Mouse (Mus musculus) liver, embryonic 16.5 days (tissue): Measurements from ENCODE around the gene Cited2. TPM values are rescaled to one million over a fixed set of nuclear protein-coding genes. Genes with fewer than 3 reads are reported as not detected.

Experiments used
- ATAC-seq: fragments of 200-750 bp; cut with Nextera tagmentation; 2 replicates; pipeline ENCODE4 v1.8.0; 2017; ENCODE audit warnings: low read depth, mild to moderate bottlenecking, moderate number of reproducible peaks, moderate library complexity
- H3K27ac ChIP-seq: fragments of 300-500 bp; sonication (generic); 2 replicates; pipeline ENCODE4 v1.5.1; 2014; ENCODE audit warnings: mild to moderate bottlenecking, low read length
- H3K27me3 ChIP-seq: fragments of 300-500 bp; sonication (generic); 2 replicates; pipeline ENCODE4 v1.6.1; 2014; ENCODE audit warnings: low read depth, low read length, mixed read lengths; ENCODE audit not compliant: control insufficient read depth, insufficient read depth
- H3K36me3 ChIP-seq: fragments of 300-500 bp; sonication (generic); 2 replicates; pipeline ENCODE4 v1.6.1; 2014; ENCODE audit warnings: mild to moderate bottlenecking; ENCODE audit not compliant: control insufficient read depth, insufficient read depth
- H3K4me1 ChIP-seq: fragments of 300-500 bp; sonication (generic); 2 replicates; pipeline ENCODE4 v1.6.1; 2014; ENCODE audit warnings: low read depth, low read length, mixed read lengths; ENCODE audit not compliant: control insufficient read depth
- H3K4me2 ChIP-seq: fragments of 300-500 bp; sonication (generic); 2 replicates; pipeline ENCODE4 v1.6.1; 2014; ENCODE audit warnings: low read depth, low read length, mixed read lengths
- H3K4me3 ChIP-seq: fragments of 300-500 bp; sonication (generic); 2 replicates; pipeline ENCODE4 v1.5.1; 2014; ENCODE audit warnings: low read depth, mild to moderate bottlenecking, low read length
- H3K9ac ChIP-seq: fragments of 300-500 bp; sonication (generic); 2 replicates; pipeline ENCODE4 v1.6.1; 2014; ENCODE audit warnings: low read depth, low read length
- H3K9me3 ChIP-seq: fragments of 300-500 bp; sonication (generic); replicated peaks from 2 replicates; pipeline ENCODE4 v1.6.1; 2016; ENCODE audit warnings: low read length; ENCODE audit not compliant: control insufficient read depth
- WGBS: fragments of 180-500 bp; shearing (Covaris S2); extraction: QIAGEN DNeasy Blood & Tissue Kit; methylation state at CpG from one replicate; pipeline ENCODE4 v1.1.7; 2014; ENCODE audit not compliant: insufficient replicate concordance; 5-methylcytosine and 5-hydroxymethylcytosine counted together
- polyA plus RNA-seq: library from polyadenylated mRNA; unstranded; fragments of >200 nt; fragmentation: Nextera tagmentation; extraction: Ambion mirVana; gene quantifications from 2 replicates; pipeline ENCODE4 v1.2.1, GENCODE M21; 2015

Gene Cited2
- polyA plus RNA-seq, 1 experiment from 2014 or later, result 19.4 TPM

GRCm38 (mm10) chr10:17720891-17721601, 2.0 kb upstream of the Cited2 start:
- Histone ChIP-seq H3K9ac (peak overlapping the region; percentile 69; the same call in 1 of the 2 replicates), H3K4me2 (peak overlapping the region; percentile 95), H3K4me3 (peak overlapping the region; percentile 89), H3K4me1 (peaks cover 30% of the 10 kb centered on the region), H3K27ac (peak overlapping the region; percentile 95), H3K27me3 (no peaks in the 10 kb centered on the region), H3K9me3 (no peaks in the 10 kb centered on the region), H3K36me3 (no peaks in the 10 kb centered on the region)
- WGBS, result 35% methylated on average over 8 of the region's 8 CpGs
- no peak for ATAC-seq

DNA sequence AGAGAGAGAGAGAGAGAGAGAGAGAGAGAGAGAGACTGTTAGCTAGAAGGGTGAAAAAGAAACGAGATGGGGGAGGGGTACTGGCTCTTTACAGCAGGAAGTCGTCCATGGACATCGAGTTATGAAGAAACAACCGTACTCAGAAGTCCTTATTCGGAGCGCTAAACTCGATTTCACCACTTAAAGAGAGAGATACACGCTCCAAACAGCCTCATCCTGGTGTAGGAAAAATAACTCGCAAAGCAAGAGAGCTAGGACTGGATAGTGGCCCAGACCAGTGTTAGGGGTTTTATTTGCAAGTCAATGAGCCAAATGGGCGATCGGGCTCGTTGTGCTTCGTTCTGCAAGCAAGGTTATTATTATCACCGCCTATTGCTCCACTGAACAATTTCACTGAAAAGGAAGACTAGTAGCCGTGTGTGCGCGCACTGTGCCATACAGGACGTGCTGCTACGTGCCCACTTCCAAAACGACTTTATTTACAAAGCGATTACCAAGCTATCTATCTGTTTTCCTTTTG, 1.4 kb upstream of the Cited2 start:
- Histone ChIP-seq H3K27me3 (no peaks in the 10 kb centered on the region), H3K9ac (peak overlapping the region; percentile 69), H3K27ac (peak overlapping the region; percentile 95), H3K4me3 (peak overlapping the region; percentile 89), H3K4me1 (peaks cover 34% of the 10 kb centered on the region), H3K36me3 (no peaks in the 10 kb centered on the region), H3K4me2 (peak overlapping the region; percentile 95), H3K9me3 (no peaks in the 10 kb centered on the region)
- peak; percentile 4; the same call in 1 of the 2 replicates for ATAC-seq
- WGBS, result under 1% methylated on average over 21 of the region's 21 CpGs

DNA sequence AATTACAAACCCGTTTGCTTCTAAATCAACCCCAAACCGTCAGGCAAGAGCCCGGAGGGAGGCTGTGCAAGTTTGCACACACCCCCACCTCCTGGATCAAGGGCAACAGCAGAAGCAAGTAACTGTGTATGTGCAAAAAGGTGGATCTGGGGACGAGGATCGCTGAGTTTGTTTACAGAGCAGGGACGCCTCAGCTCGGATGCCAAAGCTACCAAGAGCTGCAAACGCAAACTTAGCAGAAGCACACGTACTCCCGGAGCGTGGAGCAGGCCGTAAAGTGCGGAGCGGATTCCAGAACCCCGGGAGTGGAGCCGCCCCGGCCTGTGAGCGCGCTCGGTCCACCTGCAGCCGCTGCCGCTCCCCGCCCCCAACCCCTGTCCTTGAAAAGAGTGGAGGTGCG, 860 bp upstream of the Cited2 start:
- H3K27me3 ChIP-seq, result no peaks in the 10 kb centered on the region
- H3K9ac ChIP-seq, result peak overlapping the region; percentile 69
- H3K4me2 ChIP-seq, result peak overlapping the region; percentile 95
- H3K4me3 ChIP-seq, result peak overlapping the region; percentile 89
- peak; percentile 79 for ATAC-seq
- H3K9me3 ChIP-seq, result no peaks in the 10 kb centered on the region
- 0% methylated on average over 24 of the region's 24 CpGs for WGBS
- peak overlapping the region; percentile 95 for H3K27ac ChIP-seq
- no peaks in the 10 kb centered on the region for H3K36me3 ChIP-seq
- peaks cover 36% of the 10 kb centered on the region for H3K4me1 ChIP-seq

DNA sequence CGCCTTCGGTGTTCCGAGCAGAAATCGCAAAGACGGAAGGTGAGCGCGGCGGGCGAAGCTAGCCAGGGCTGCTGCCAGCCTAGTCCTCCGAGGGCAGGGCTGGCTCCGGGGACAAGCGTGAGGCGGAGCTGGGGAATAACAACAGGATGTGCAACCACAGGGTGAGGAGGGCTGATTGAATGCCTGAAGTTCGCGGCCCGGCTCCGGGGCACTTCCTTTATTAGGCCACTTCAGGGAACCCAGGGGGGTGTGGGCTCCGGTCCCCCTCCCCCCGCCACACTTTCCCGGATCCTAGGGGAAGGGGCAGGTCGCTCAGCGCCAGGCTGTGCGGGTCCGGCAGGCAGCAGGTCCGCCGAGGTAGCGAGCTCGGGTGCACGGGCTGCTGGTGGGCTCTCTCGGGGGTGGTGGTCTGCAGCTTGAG, 413 bp downstream of the Cited2 start:
- Histone ChIP-seq H3K4me2 (peak overlapping the region; percentile 95), H3K4me3 (peak overlapping the region; percentile 89), H3K9me3 (no peaks in the 10 kb centered on the region), H3K36me3 (no peaks in the 10 kb centered on the region), H3K9ac (peak overlapping the region; percentile 94), H3K27me3 (no peaks in the 10 kb centered on the region), H3K27ac (peak overlapping the region; percentile 97), H3K4me1 (peaks cover 41% of the 10 kb centered on the region)
- ATAC-seq, result peak; percentile 43
- WGBS, result under 1% methylated on average over 29 of the region's 30 CpGs

GRCm38 (mm10) chr10:17723871-17724741, 1.1 kb downstream of the Cited2 start:
- WGBS, result under 1% methylated on average over 65 of the region's 65 CpGs
- Histone ChIP-seq H3K4me1 (peaks cover 37% of the 10 kb centered on the region), H3K36me3 (no peaks in the 10 kb centered on the region), H3K4me3 (peak overlapping the region; percentile 89), H3K27ac (peak overlapping the region; percentile 97), H3K4me2 (peak overlapping the region; percentile 95), H3K27me3 (no peaks in the 10 kb centered on the region), H3K9me3 (no peaks in the 10 kb centered on the region), H3K9ac (peak overlapping the region; percentile 94)
- no peak; the same call in 1 of the 2 replicates for ATAC-seq

- Histone ChIP-seq H3K9me3 (no peaks in the 10 kb centered on the region), H3K4me2 (peak overlapping the region; percentile 95), H3K27ac (no peak overlapping the region), H3K27me3 (no peaks in the 10 kb centered on the region), H3K9ac (no peak overlapping the region), H3K4me3 (peak overlapping the region; percentile 89), H3K4me1 (peaks cover 30% of the 10 kb centered on the region), H3K36me3 (no peaks in the 10 kb centered on the region)
- no peak for ATAC-seq
- 25% methylated on average over 8 of the region's 8 CpGs for WGBS
Observed at GRCm38 (mm10) chr10:17725037-17725584, 2.1 kb downstream of the Cited2 start.

DNA sequence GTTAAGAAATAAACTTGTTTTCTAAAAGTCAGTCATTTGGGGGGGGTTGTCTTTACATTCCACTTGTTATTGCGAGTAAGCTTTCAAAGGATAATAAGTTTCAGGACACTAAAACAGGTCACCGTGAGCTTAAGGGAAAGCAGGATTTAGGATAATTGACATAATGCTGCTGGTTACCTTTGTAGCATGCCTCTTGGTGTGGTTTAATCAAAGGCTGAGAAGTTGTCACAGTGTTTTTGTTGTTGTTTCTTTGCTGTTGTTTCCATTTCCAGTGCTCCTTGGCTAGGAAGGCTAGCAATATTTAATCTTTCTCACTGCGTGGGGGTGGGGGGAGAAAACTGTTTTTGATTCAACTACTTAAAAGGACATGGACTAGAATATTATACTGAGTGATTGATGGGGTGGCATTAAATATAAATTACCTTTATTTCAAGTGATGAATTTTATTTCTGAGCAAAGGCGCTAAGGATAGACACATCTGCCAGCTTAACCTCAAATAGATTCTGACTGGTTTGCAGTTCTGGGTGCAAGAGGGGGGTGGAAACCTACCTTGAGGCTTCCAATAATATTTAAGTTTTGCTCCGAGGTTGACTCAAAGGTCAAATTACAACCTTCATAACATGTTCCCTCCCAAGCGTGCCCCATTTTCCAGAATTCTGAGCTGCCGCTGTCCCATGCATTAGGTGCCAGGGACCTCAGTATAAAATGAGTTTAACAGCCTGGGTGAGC, 2.8 kb downstream of the Cited2 start:
- WGBS, result 65% methylated on average over 7 of the region's 7 CpGs
- no peak for ATAC-seq
- Histone ChIP-seq H3K4me3 (peak overlapping the region; percentile 18), H3K36me3 (no peaks in the 10 kb centered on the region), H3K4me1 (peaks cover 26% of the 10 kb centered on the region), H3K27me3 (no peaks in the 10 kb centered on the region), H3K9ac (no peak overlapping the region), H3K4me2 (peak overlapping the region; percentile 54), H3K27ac (peak overlapping the region; percentile 80), H3K9me3 (no peaks in the 10 kb centered on the region)

- no peaks in the 10 kb centered on the region for H3K9me3 ChIP-seq
- H3K36me3 ChIP-seq, result no peaks in the 10 kb centered on the region
- no peak overlapping the region for H3K9ac ChIP-seq
- no peaks in the 10 kb centered on the region for H3K27me3 ChIP-seq
- H3K27ac ChIP-seq, result peak overlapping the region; percentile 80
- 61% methylated on average over 2 of the region's 2 CpGs for WGBS
- peaks cover 20% of the 10 kb centered on the region for H3K4me1 ChIP-seq
- peak overlapping the region; percentile 54 for H3K4me2 ChIP-seq
- peak overlapping the region; percentile 18 for H3K4me3 ChIP-seq
- ATAC-seq, result no peak
Observed at GRCm38 (mm10) chr10:17726373-17726720, 3.3 kb downstream of the Cited2 start.
